Mouse (Mus musculus): ENCODE data around the gene Apobec3.
"Not testable (repeated sequence)": the region's sequence is repeated elsewhere in the genome, so short reads cannot be mapped to it uniquely, and the experiment has no call there.

Gene Apobec3

DNA sequence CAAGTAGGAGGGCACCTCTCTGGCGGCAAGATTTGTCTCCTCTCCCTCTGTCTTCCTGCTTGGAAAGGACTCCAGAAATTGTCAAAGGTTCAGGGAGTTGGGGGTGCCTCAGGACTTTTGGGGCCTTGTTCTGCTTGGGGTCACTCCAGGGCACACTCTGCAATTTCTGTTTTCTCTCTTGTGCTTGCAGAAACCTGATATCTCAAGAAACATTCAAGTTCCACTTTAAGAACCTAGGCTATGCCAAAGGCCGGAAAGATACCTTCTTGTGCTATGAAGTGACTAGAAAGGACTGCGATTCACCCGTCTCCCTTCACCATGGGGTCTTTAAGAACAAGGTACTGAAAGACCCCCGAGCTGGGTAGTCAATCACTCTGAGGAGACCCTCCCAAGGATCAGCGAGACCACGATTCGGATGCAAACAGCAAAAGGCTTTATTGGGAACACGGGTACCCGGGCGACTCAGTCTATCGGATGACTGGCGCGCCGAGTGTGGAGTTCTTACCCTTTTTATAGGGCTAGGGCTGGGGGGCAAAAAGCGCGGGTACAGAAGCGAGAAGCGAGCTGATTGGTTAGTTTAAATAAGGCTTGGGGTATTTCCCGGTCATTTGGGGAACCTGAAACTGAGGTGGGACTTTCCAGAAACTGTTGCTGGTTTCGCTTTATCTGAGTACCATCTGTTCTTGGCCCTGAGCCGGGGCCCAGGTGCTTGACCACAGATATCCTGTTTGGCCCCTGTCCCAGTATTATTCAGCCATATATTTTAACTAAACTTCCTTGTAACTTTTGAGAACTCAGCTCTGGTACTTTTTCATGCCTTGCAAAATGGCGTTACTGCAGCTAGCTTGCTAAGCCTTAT lies 4.0 kb downstream of the Apobec3 start:
- not testable (repeated sequence) for DNase-seq (ENCODE audit: low spot score)

DNA sequence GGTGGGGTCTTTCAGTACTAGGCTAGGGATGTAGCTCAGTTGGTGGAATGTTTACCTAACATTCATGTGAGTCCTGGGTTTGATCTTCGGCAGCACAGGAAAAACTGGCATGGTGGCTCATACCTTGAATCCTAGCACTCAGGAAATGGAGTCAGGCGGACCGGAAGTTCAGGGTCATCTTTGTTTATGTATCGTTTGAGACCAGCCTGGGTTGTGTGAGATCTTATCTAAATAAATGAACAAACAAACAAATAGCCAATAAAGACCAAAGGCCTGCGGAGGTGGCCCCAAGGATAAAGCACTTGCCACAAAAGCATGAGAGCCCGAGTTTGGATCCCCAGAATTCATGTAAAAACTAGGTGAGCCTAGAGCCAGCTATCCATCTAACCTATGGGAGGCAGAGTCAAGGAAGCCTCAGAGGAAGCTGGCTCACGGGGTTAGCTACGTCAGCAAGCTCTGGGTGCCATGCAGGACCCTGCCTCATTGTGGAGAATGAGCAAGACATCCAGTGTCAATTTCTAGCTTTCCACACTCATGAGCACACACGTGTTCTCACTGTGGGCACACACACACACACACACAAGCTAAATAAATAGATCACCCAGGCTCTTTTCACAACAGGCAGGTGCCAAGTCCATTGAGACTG lies 4.7 kb downstream of the Apobec3 start:
- DNase-seq (ENCODE audit: low spot score), result no peak

DNA sequence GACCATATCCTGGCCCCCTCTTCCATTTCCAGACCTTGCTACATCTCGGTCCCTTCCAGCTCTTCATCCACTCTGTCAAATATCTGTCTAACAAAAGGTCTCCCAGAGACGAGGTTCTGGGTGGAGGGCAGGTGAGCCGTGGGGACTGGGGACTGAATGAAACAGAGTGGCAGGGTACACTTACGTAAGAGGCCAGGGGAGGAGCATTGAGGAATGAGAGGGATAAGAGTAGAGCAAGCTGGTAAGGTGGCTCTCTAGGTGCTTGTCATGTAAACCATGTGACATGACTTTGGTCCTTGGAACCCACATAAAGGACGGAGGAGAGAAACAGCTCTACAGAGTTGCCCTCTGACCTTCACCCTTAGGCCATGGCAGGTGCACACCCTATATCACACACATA lies 7.5 kb downstream of the Apobec3 start:
- no peak for DNase-seq (ENCODE audit: low spot score)

GRCm38 (mm10) chr15:79899828-79900510 lies 8.5 kb downstream of the Apobec3 start:
- DNase-seq (ENCODE audit: low spot score), result no peak

DNA sequence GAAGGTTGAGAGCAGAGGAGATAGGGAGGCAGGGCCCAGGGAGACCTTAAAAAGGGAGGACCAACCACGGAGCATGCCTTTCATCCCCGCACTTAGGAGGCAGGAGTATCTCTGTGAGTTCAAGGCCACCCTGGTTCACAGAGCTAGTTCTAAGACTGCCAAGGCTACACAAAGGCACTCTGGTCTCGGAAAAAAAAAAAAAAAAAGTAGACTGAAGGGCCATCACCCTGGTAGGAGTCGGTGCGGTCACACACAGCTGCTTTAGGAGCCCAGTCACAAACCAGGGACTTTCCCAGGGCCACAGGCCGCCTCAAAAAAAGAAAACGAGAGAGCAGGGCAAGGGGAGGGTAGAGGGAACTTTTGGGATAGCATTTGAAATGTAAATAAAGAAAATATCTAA lies 9.3 kb downstream of the Apobec3 start:
- DNase-seq (ENCODE audit: low spot score), result no peak

DNA sequence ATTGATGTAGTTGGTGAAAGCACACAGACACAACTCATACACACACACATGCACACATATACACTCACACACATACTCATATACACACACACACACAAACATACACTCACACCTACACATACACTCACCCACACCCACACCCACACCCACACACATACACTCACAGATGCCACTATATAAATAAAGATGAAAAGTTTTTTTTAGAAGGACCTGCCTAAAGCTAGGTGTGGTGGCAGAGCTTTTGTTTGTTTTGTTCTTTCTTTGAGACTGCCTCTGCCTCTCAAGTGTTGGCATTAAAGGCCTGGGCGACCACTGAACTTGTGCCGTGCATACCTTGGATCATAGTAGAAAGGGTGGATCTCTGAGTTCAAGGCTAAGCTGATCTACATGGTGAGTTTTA lies 9.9 kb downstream of the Apobec3 start:
- no peak for DNase-seq (ENCODE audit: low spot score)

GRCm38 (mm10) chr15:79903081-79903480 lies 11.6 kb downstream of the Apobec3 start:
- not testable (repeated sequence) for DNase-seq (ENCODE audit: low spot score)

DNA sequence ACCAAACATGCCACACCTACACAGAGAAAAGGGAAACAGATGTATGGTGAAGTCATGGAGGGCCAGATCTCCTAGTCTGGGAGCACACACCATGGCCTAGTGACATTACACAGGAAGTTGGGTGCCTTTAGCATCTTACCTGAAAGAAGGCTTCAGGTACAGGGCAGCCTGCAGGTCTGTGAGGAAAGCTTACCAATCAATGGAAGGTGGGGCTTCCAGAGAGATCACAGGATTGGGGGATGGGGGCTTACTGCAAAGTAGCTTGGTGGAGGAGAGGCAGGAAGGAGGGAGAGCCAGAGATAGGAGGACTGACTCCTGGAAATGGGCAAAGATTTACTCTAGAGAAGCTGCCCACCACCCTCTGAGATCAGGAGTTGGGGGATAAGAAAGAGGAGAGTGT lies 12.5 kb downstream of the Apobec3 start:
- no peak for DNase-seq (ENCODE audit: low spot score)

DNA sequence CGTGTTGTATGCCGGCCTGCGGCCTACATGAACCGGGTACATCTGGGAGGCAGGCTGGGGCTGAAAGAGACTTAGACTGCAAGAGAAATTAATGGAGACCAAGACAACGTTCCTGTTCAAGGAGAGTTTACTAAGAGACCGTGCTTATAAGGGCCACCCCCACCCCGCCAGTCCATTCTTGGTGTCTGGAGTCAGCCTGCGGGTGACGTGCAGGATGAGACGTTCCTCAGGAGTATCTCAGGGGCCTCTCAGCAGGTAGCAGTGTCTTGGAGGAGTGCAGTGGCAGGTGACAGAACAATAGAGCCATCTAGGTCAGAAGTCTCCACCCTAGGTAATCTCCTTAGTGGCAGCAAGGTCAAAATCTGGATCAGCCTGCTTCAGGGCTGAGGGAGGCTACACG lies 13.2 kb downstream of the Apobec3 start:
- not testable (repeated sequence) for DNase-seq (ENCODE audit: low spot score)

GRCm38 (mm10) chr15:79905211-79905610 lies 13.8 kb downstream of the Apobec3 start:
- no peak for DNase-seq (ENCODE audit: low spot score)

- no peak for DNase-seq (ENCODE audit: low spot score)
Measured at GRCm38 (mm10) chr15:79906855-79907254, 15.4 kb downstream of the Apobec3 start.

DNA sequence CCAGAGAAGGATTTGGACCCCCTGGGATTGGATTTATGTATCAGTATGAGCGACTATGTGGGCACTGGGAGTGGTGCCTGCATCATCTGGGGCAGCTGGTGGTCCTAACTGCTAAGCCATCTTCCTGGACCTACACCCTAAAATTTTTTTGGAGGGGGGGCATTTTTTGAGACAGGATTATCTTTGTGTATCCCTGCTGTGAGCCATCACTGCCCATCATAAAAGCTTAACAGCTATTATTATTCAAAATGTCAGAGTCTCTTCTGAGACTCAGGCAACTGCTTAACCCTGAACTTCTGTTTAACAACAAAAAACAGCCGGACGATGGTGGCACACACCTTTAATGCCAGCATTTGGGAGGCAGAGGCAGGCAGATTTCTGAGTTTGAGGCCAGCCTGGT lies 17.5 kb downstream of the Apobec3 start:
- not testable (repeated sequence) for DNase-seq (ENCODE audit: low spot score)

- not testable (repeated sequence) for DNase-seq (ENCODE audit: low spot score)
Measured at GRCm38 (mm10) chr15:79910812-79911211, 19.4 kb downstream of the Apobec3 start.

DNA sequence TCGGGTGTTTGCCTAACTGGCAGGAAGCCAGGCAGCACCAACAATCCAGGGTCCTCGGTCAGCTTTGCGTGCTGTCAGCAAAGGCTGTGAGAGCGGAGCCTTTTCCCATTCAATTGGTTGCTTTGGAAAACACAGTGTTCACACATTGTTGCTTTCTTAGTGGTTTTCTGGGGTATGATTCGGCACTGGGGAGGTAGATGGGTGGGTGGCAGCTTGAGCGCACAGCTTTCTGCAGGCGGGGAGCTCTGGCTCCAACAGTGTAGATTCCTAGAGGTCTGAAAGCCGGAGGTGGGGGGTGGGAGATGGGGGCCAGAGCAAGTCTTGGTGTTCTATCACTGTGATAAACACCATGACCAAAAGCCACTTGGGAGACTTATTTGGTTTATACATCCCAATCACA lies 19.9 kb downstream of the Apobec3 start:
- DNase-seq (ENCODE audit: low spot score), result no peak

- no peak for DNase-seq (ENCODE audit: low spot score)
Measured at GRCm38 (mm10) chr15:79913761-79914346, 22.4 kb downstream of the Apobec3 start.

GRCm38 (mm10) chr15:79914357-79914756 lies 22.9 kb downstream of the Apobec3 start:
- no peak for DNase-seq (ENCODE audit: low spot score)

DNA sequence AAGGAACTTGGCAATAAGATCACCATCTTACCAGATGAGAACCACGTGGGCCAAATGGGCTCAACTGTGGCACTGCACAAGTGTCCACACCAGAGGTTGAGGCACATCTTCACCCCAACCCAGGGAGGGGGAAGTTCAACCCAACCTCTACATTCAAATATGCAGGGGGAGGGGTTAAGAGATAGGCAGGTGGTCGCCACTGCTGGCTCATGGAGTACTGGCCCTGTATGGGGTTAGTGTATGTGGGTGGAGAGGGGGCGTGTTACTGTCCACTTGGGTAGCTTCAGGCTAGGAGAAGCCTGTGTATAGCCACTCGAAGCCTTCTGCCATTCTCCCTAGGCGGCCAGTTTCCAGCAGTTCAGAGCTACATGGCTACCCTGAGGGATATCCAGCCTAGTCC lies 24.7 kb downstream of the Apobec3 start:
- DNase-seq (ENCODE audit: low spot score), result no peak

DNA sequence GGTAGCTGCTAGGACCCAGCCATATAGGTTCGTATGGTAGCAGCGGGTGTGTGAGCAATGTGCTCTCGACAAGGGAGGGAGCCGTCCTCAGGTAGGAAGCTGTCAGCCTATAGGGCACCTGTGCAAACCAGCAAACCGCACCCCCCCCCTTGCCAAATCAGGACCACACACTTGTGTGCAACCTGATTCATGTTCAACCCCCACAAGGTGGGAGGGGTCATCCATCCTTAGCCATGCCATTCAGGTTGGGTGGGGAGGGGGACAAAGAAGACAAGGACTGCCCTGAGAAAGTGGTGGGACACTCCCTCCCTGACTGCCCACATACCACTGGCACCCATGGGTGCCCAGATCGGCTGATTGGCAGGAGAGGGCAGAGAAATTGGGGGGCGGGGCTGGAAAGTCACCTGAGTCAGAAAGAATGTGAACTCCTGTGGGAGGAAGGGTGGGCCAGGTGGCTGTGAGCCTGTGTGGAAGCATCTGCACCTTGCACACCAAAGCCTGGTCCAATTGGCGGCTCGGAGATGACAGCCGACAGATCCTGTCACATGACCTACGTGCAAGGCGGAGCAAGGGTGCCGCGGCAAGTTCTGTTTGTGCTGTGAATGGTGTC lies 25.8 kb downstream of the Apobec3 start:
- DNase-seq (ENCODE audit: low spot score), result no peak

DNA sequence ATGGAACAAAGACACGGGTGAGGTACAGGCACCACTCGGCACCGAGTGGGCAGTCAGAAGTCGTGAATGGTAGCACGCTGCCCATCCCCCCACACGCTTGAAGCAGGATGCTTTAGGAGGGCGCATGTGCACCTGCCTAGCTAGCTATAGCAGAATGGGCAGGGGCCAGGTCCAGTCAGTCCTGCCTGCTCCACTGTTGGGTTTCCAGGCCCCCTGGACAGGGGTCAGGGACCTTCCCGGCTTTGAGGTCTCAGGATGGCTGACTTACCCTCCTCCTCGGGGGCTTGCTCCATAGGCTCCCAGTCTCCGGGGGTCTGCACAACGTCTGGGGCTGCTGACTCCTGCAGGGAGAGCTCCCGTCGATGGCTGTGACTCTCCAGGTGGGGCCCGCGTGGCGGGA lies 27.0 kb downstream of the Apobec3 start:
- DNase-seq (ENCODE audit: low spot score), result no peak

GRCm38 (mm10) chr15:79919787-79920186 lies 28.3 kb downstream of the Apobec3 start:
- DNase-seq (ENCODE audit: low spot score), result no peak

GRCm38 (mm10) chr15:79926856-79927416 lies 35.5 kb downstream of the Apobec3 start:
- DNase-seq (ENCODE audit: low spot score), result no peak

GRCm38 (mm10) chr15:79927637-79928122 lies 36.2 kb downstream of the Apobec3 start:
- DNase-seq (ENCODE audit: low spot score), result peak; percentile 94
